Mouse (Mus musculus): ENCODE data around the gene Serpine1.

The Serpine1 gene

GRCm38 (mm10) chr5:137015913-137016312 is 56.2 kb downstream of the Serpine1 start:
- no peak for DNase-seq (ENCODE audit: low spot score)

GRCm38 (mm10) chr5:137012401-137012950 is 59.6 kb downstream of the Serpine1 start:
- DNase-seq (ENCODE audit: low spot score), result no peak
